Mouse (Mus musculus) olfactory bulb, adult 2 months (tissue): ENCODE data around the gene Pde10a.

Source experiments
- CTCF ChIP-seq: fragments of 200-500 bp; IDR thresholded peaks from 2 replicates; pipeline ENCODE4 v1.5.1; 2012; ENCODE audit warnings: low read depth, mild to moderate bottlenecking, low read length, moderate library complexity; ENCODE audit not compliant: insufficient read depth
- POLR2A ChIP-seq: fragments of 200-500 bp; IDR thresholded peaks from 2 replicates; pipeline ENCODE4 v1.6.1; 2012; ENCODE audit warnings: mild to moderate bottlenecking, low read depth, low read length, moderate library complexity; ENCODE audit not compliant: insufficient read depth

DNA sequence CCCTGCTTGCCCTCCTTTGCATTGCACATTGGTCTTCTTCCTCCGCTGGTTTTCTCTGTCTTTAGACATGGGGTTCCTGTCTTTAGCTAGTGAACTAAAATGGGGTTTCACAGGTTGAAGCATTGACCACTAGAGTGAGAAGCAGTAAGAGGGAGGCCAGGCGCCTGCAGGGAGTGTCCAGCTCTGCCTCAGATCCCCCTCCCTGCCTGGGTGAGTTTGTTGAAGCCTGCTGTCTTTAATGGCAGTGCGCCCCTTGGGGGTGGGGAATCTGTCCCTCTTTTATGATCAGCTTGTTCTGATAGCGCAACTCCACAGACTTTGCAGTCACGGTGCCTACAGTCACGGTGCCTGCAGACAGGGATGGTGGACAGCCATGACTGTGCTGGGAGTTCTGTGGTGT, 96.7 kb downstream of the Pde10a start:
- TF ChIP-seq CTCF (no peak), POLR2A (no peak)
